Mouse (Mus musculus) neutrophil, adult 83 days (primary cell): ENCODE results near the gene Klk1b4. TPM values are rescaled to one million over a fixed set of nuclear protein-coding genes. Genes with fewer than 3 reads are reported as not detected.

Experiments used
- total RNA-seq, 2 experiments: library from RNA; stranded (reverse); gene quantifications; one replicate each; pipeline ENCODE4 v1.2.4; 2023

Klk1b4 gene
- total RNA-seq: not detected

DNA sequence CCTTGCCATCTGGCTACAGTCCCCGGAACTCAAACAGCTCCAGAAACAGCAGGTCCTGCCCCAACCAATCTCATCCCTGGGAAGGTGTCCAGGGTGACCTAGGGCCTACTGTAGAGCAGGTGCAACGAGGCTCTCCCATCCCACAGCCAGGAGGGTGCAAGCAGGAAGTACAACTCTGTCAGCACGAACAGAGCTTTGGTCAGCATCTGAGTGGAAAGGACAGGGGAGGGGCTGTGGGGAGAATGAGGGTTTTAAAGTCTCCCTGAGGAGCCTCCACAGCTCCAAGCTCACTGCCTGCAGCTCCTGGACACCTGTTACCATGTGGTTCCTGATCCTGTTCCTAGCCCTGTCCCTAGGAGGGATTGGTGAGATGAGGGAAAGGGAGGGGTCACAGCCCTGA, at the start of gene Klk1b4:
TSS of gene Klk1b4 (plus strand) at position 301 of the 400 bp plus-strand sequence.

DNA sequence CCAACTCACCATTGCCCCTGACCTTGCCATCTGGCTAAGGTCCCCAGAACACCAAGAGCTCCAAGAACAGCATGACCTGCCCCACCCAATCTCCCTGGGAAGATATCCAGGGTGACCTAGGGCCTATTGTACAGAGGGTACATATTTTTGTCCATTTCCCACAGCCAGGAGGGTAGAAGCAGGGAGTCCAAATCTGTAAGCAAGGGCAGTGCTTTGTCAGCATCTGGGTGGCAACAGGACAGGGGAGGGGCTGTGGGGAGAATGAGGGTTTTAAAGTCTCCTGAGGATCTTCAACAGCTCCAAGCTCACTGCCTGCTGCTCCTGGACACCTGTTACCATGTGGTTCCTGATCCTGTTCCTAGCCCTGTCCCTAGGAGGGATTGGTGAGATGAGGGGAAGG, 19.3 kb upstream of the Klk1b4 start, which contains the start of gene Klk1b24:
TSS of gene Klk1b24 (plus strand) at position 301 of the 400 bp plus-strand sequence.

DNA sequence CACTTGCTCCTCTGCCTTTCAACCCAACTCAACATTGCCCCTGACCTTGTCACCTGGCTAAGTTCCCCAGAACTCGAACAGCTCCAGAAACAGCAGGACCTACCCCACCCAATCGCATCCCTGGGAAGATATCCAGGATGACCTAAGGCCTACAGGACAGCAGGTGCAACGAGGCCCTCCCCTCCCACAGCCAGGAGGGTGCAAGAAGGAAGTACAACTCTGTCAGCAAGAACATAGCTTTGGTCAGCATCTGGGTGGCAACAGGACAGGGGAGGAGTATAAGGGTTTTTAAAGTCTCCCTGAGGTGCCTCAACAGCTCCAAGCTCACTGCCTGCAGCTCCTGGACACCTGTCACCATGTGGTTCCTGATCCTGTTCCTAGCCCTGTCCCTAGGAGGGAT, 9.3 kb upstream of the Klk1b4 start, which contains the start of gene Klk1b3:
TSS of gene Klk1b3 (plus strand) at position 301 of the 400 bp plus-strand sequence.

DNA sequence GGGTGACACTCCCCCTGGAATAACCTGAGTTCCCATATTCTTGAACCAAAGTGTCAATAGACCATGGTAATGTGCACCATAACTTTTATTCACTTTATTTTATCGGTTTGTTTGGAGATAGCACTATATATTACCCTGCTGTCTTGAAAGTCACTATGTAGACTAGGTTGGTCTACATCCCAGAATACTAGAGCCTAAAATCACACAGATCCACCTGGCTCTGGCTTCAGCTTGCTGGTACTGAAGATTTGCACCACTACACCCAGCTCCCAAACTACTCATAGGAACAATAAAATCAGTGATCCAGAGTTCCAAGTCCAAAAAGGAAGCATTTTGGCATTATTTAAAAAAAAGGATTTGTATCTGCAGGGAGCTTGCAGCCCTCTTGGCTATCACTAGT, 8.4 kb downstream of the Klk1b4 start, which contains the start of gene Klk1b5:
TSS of gene Klk1b5 (plus strand) at position 301 of the 400 bp plus-strand sequence.

DNA sequence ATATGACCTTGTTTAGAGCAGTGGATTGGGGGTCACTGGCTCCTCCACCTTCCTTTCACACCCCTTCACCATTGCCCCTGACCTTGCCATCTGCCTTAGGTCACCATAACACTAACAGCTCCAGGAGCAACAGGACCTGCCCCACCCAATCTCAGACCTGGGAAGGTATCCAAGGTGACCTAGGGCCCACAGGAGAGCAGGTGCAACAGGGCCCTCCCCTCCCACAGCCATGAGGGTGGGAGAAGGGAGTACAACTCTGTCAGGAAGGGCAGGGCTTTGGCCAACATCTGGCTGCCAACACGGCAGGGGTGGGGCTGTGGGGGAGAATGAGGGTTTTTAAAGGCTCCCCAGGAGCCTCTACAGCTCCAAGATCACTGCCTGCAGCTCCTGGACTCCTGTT, 17.8 kb downstream of the Klk1b4 start, which contains the start of gene Klk1:
TSS of gene Klk1 (plus strand) at position 285 of the 400 bp plus-strand sequence.

DNA sequence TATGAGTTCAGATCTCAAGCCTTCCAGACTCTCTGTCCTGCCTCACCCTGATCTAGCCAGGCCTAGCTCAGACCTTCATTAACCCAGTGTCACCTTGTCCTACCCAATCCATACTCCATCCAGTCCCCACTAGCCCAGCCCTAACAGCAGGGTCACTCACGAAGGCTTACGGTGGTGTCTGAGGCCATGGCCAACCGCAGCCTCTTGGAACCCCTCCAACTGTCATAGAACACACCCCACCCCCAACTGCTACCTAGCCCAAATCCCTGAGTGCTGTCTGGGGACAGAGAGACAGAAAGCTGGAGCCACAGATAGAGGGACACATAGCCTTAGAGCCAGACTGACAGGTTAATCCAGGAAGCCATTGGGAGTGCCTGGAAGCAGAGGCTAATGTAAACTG, 28.7 kb downstream of the Klk1b4 start, which contains the start of gene Gm36864:
TSS of gene Gm36864 (plus strand) at position 269 of the 400 bp plus-strand sequence.

DNA sequence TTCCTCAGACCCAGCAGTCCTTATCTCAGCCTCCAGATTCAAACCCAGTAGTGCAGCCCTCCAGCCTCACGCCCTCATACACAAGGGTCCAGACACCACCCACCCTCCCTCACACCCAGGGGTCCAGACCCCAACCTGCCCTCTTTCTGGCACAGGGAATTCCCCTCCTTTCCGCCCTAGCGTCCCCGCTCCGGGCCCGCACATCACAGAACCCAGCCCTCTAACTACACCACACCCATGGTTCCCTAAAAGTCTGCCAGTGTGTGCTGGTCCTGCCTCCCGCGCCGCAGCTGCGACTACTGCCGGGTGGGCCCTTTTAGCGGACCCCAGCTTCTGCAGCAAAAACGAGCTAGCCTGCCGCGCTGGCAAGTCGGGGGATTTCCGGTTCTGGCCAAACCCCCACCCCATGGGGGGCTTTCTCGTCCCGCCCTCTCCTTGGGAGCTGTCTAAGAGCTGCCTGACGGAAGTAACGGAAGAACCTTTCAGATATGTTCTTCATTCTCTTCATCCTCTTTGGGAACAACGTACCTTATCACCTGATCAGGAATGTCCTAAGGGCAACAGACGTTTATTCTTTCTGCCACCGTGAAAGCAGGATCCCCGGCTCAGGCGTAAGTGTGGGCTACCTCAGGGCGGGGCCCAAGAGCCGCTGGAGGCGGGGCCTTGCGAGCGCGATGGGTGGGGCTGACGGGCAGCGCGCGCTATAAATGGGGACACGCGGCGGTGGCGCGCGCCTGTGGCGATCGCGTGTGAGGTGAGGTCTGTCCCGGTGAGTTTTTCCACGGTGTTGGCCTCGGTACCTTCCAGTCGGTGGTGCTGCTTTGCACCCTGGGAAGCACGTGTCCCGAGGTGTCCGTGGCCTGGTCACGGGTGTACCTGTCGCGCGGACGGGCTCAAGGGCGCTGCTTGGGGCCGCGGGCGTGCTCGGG, 39.1 kb downstream of the Klk1b4 start, which contains the start of the genes 1700028J19Rik and 2410002F23Rik:
TSS of gene 1700028J19Rik (minus strand) at position 641 of the 929 bp plus-strand sequence.
TSS of gene 2410002F23Rik (plus strand) at position 668 of the 929 bp plus-strand sequence.

DNA sequence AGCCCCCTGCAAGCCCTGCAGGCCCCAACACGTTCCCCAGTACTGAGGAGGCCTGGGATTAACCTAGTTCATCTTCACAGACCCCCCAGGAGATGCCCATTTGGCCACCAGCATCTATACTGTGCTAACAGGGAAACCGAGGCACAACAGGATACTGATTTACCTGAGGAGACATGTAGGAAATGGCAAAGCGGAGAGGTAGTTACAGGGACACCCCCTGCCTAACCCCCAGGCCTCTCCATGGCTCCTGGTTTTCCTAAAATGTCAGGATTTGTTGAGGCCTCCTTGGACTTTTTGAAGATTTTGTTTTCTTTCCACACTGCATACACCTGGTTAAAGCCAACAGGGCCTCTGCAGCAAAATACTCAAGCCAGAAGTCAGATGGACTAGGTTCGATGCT, 50.0 kb downstream of the Klk1b4 start, which contains the start of gene Acp4:
TSS of gene Acp4 (minus strand) at position 101 of the 400 bp plus-strand sequence.

DNA sequence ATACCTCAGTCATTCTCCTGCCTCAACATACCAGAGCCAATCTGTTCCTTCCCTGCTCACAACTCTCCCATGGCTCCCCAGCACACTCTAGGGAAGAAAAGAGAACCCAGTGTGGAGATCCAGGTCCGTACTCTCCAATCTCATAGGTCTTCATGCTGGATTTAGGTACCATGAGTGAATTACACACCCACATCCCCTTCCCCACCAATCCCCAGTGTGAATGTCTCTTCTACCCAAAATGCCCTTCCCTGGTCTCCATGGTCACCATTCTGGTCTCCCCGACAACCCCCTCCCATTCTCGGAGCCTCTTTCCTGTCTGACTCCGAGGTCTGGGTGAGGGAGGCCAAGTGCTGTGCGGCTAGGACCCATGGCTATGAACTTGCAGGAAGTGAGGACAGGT, 53.9 kb downstream of the Klk1b4 start, which contains the start of gene Gm15517:
TSS of gene Gm15517 (plus strand) at position 301 of the 400 bp plus-strand sequence.

Other genes starting within 250 kb of the Klk1b4 start
- not detected for gene Klk1b1, start 240.7 kb upstream of the Klk1b4 start, total RNA-seq
- gene Klk1b9, start 231.4 kb upstream of the Klk1b4 start, total RNA-seq: not detected
- under 1 TPM in 1 of 2 experiments, not detected in 1; 0.66 TPM for gene Klk1b11, start 211.6 kb upstream of the Klk1b4 start, total RNA-seq
- gene Klk1b26, start 195.3 kb upstream of the Klk1b4 start, total RNA-seq: not detected
- gene Klk1b27, start 155.1 kb upstream of the Klk1b4 start, total RNA-seq: not detected
- gene Klk1b21, start 105.1 kb upstream of the Klk1b4 start, total RNA-seq: not detected
- not detected for gene Klk1b22, start 94.8 kb upstream of the Klk1b4 start, total RNA-seq
- not detected for gene Klk1b16, start 70.7 kb upstream of the Klk1b4 start, total RNA-seq
- not detected for gene Klk1b24, start 19.2 kb upstream of the Klk1b4 start, total RNA-seq
- gene Klk1b3, start 9.2 kb upstream of the Klk1b4 start, total RNA-seq: not detected
- gene Klk1b5, start 8.5 kb downstream of the Klk1b4 start, total RNA-seq: not detected
- not detected for gene Klk1, start 17.9 kb downstream of the Klk1b4 start, total RNA-seq
- not detected for gene Gm36864, start 28.7 kb downstream of the Klk1b4 start, total RNA-seq
- under 1 TPM; 0.66 to 0.90 TPM for gene 1700028J19Rik, start 39.3 kb downstream of the Klk1b4 start, total RNA-seq
- gene 2410002F23Rik, start 39.3 kb downstream of the Klk1b4 start, total RNA-seq: 10 to 100 TPM; 24.0 to 31.4 TPM
- not detected for gene Acp4, start 49.9 kb downstream of the Klk1b4 start, total RNA-seq
- gene Gm15517, start 54.0 kb downstream of the Klk1b4 start, total RNA-seq: not detected
- gene Clec11a, start 99.5 kb downstream of the Klk1b4 start, total RNA-seq: under 1 TPM; 0.61 to 0.93 TPM
- gene Shank1, start 102.8 kb downstream of the Klk1b4 start, total RNA-seq: under 1 TPM; 0.26 to 0.46 TPM
- under 1 TPM in 1 of 2 experiments, not detected in 1; 0.24 TPM for gene Syt3, start 176.7 kb downstream of the Klk1b4 start, total RNA-seq
- gene 1700008O03Rik, start 178.4 kb downstream of the Klk1b4 start, total RNA-seq: not detected
- not detected for gene Lrrc4b, start 221.6 kb downstream of the Klk1b4 start, total RNA-seq